Mouse (Mus musculus): ENCODE measurements at regions not wholly inside any gene's neighbourhood (a gene's known extent, or its start where the extent isn't known, plus 50 kb on each side); places are given as distances from the start of the nearest gene placed in this dataset.

DNA sequence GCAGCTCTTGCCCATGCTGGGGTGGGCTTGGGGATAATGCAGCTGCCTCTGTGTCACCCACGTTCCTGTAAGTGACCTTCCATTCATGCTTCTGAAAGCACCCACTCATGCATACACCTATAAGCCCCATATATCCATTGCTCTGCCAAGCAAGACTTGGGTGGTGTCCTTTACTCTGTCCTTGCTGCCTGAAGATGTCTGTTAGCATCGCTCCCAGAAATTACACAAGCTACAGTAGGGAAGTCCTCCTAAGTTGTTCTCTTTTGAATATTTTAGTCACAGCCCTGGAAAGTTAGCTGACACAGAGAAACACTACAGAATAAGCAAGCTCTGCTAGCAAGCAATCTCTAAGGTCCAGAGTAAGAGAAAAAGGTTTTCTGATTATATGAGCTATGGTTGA, 129.2 kb upstream of the Lgalsl start:
- H3K36me3 ChIP-seq, result no peaks in the 10 kb centered on the region
- no peak overlapping the region for H3K27ac ChIP-seq (replicated peaks)
- no peak overlapping the region for H3K9ac ChIP-seq
- H3K4me1 ChIP-seq, result peaks cover 6% of the 10 kb centered on the region; the same call in 1 of the 2 replicates
- 79% methylated on average over 2 of the region's 2 CpGs for WGBS
- H3K4me2 ChIP-seq (replicated peaks), result no peak overlapping the region
- no peak for ATAC-seq (ENCODE audit: insufficient number of reproducible peaks, low FRiP score, low TSS enrichment, low read depth)
- H3K4me3 ChIP-seq (replicated peaks), result no peak overlapping the region
- H3K27me3 ChIP-seq, result no peaks in the 10 kb centered on the region
- no peaks in the 10 kb centered on the region for H3K9me3 ChIP-seq (replicated peaks)

DNA sequence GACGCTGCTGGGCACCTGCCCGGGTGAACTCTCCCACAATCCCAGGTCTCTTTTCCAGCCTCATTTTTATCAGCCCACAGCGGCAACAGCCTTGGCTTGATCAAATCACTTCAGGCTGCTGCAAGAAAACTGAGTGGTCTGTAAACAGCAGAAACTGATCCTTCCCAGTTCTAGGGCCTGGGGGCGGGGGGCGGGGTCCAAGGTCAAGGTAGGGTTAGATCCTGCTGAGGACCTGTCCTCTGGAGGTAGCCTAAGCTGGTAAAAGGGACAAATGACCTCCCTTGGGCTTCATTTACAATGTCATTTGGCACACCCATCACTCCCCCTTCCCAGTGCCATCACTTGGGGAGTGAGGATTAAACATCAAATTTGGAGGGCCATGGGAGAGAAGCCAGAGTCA, 129.9 kb upstream of the Lgalsl start:
- H3K27ac ChIP-seq (replicated peaks), result no peak overlapping the region
- no peaks in the 10 kb centered on the region for H3K27me3 ChIP-seq
- H3K4me1 ChIP-seq, result peaks cover 6% of the 10 kb centered on the region; the same call in 1 of the 2 replicates
- no peak overlapping the region for H3K4me2 ChIP-seq (replicated peaks)
- H3K9me3 ChIP-seq (replicated peaks), result no peaks in the 10 kb centered on the region
- no peak overlapping the region for H3K4me3 ChIP-seq (replicated peaks)
- no peak for ATAC-seq (ENCODE audit: insufficient number of reproducible peaks, low FRiP score, low TSS enrichment, low read depth)
- no peaks in the 10 kb centered on the region for H3K36me3 ChIP-seq
- no peak overlapping the region for H3K9ac ChIP-seq
- 46% methylated on average over 5 of the region's 5 CpGs for WGBS

DNA sequence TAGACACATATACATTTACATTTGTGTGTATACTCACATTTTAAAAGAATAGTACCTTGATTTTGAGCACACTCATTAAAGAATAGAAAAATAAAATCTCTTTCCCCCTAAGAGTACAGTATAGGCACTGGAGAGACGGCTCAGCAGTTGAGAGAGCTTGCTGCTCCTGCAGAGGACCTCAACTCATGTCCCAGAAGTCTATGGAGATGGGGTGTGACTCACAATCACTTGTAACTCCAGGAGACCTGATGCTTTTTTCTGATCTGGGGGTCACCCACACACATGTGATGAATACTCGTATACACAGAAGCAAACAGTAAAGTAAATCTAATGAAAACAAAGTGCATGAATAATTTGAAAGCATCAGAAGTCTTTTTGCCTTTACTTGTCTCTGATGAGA, 129.5 kb upstream of the Peli1 start:
- peaks cover 6% of the 10 kb centered on the region for H3K4me1 ChIP-seq
- WGBS, result 85% methylated on average over 2 of the region's 2 CpGs
- no peak overlapping the region for H3K27ac ChIP-seq (replicated peaks)
- no peaks in the 10 kb centered on the region for H3K27me3 ChIP-seq
- H3K4me3 ChIP-seq (replicated peaks), result no peak overlapping the region
- ATAC-seq (ENCODE audit: insufficient number of reproducible peaks, low FRiP score, low TSS enrichment, low read depth), result no peak
- H3K4me2 ChIP-seq (replicated peaks), result no peak overlapping the region
- H3K36me3 ChIP-seq, result no peaks in the 10 kb centered on the region
- H3K9me3 ChIP-seq (replicated peaks), result no peaks in the 10 kb centered on the region
- no peak overlapping the region for H3K9ac ChIP-seq

DNA sequence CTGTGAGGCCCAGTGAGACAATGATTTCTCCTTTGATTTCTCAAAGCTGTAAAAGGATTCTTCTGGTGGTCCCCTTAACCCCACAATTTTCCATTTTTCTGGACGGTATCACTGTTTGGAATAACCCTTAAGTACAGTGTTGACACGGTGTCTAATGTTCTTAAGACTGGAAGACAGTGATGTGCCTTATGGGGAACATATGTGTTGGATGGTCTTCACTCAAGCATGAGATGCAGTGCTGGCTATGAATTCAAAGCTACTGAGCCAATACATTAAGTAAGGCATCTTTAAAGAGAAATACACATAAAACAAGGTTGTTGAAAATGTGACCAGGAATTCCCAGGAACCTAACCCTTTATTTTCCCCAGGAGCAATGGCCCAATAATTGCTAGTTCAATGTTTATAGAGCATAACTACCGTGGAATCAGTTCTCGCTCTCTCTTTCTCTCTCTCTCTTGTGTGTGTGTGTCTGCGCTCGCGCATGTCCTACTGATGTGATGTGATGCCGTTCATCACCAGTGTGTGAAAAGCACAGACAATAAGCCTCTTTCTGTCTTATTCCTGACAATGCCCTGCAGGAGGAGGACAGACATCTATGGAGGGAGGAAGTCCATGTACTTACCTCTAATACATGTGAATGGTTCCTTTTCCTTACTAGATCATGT, 125.4 kb upstream of the Peli1 start:
- Histone ChIP-seq H3K9me3 (replicated peaks) (no peaks in the 10 kb centered on the region), H3K27ac (replicated peaks) (no peak overlapping the region), H3K4me3 (replicated peaks) (no peak overlapping the region), H3K36me3 (no peaks in the 10 kb centered on the region), H3K4me1 (peaks cover 6% of the 10 kb centered on the region), H3K9ac (no peak overlapping the region), H3K4me2 (replicated peaks) (no peak overlapping the region), H3K27me3 (no peaks in the 10 kb centered on the region)
- no peak for ATAC-seq (ENCODE audit: insufficient number of reproducible peaks, low FRiP score, low TSS enrichment, low read depth)
- WGBS, result 56% methylated on average over 8 of the region's 8 CpGs

GRCm38 (mm10) chr11:20967321-20967984, 123.6 kb upstream of the Peli1 start:
- no peak overlapping the region for H3K27ac ChIP-seq (replicated peaks)
- no peak overlapping the region for H3K4me2 ChIP-seq (replicated peaks)
- H3K4me3 ChIP-seq (replicated peaks), result no peak overlapping the region
- no peaks in the 10 kb centered on the region for H3K9me3 ChIP-seq (replicated peaks)
- 49% methylated on average over 2 of the region's 3 CpGs for WGBS
- H3K9ac ChIP-seq, result no peak overlapping the region
- H3K27me3 ChIP-seq, result no peaks in the 10 kb centered on the region
- peaks cover 6% of the 10 kb centered on the region for H3K4me1 ChIP-seq
- ATAC-seq (ENCODE audit: insufficient number of reproducible peaks, low FRiP score, low TSS enrichment, low read depth), result no peak
- H3K36me3 ChIP-seq, result no peaks in the 10 kb centered on the region

DNA sequence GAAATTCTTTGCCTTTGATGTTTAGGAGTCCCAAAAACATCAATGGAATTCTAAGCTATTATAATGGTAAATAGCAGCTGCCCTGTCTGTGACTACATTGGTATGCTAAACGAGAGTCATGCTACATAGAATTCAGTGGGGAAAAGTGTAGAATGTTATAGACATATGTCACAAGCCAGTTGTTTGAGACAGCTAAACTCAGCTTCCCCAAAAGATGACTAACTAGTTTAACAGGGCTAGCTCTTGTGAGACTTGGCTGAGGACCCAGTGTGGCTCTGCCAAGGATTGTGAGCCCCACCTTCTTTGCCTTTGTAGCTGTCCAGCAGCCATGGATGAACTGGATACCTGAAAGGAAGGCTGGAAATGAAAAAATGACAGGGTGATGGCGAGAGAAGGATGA, 122.8 kb upstream of the Peli1 start:
- no peak for ATAC-seq (ENCODE audit: insufficient number of reproducible peaks, low FRiP score, low TSS enrichment, low read depth)
- no peaks in the 10 kb centered on the region for H3K36me3 ChIP-seq
- peaks cover 6% of the 10 kb centered on the region for H3K4me1 ChIP-seq
- 47% methylated on average over 2 of the region's 2 CpGs for WGBS
- H3K9ac ChIP-seq, result no peak overlapping the region
- H3K27ac ChIP-seq (replicated peaks), result no peak overlapping the region
- no peak overlapping the region for H3K4me3 ChIP-seq (replicated peaks)
- no peak overlapping the region for H3K4me2 ChIP-seq (replicated peaks)
- no peaks in the 10 kb centered on the region for H3K27me3 ChIP-seq
- no peaks in the 10 kb centered on the region for H3K9me3 ChIP-seq (replicated peaks)

GRCm38 (mm10) chr11:20973141-20973540, 118.0 kb upstream of the Peli1 start:
- H3K9me3 ChIP-seq (replicated peaks), result no peaks in the 10 kb centered on the region
- H3K9ac ChIP-seq, result no peak overlapping the region
- no peak overlapping the region for H3K4me2 ChIP-seq (replicated peaks)

DNA sequence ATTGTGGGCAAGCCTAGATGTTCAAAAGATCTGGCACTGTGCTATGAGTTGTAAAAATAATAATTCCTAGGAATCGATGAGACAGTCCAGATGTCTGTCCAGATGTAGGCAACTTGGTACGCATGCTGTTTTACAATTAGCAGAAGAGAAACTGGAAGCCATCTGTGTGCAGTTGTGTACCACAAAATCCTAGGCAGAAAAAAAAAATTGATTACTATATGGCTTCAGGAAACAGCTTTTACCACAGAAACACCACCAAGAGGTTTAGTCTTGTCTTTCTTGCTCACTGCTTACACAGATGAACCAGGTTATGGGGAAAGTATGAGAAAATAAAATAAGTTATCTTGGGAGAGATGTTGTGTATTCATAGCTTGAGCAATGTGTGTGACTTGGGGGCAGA, 109.5 kb upstream of the Peli1 start:
- H3K36me3 ChIP-seq, result no peaks in the 10 kb centered on the region
- no peak overlapping the region for H3K27ac ChIP-seq (replicated peaks)
- H3K27me3 ChIP-seq, result no peaks in the 10 kb centered on the region
- no peak overlapping the region for H3K4me3 ChIP-seq (replicated peaks)
- ATAC-seq (ENCODE audit: insufficient number of reproducible peaks, low FRiP score, low TSS enrichment, low read depth), result no peak
- H3K4me2 ChIP-seq (replicated peaks), result no peak overlapping the region
- H3K4me1 ChIP-seq, result no peaks in the 10 kb centered on the region
- no peak overlapping the region for H3K9ac ChIP-seq
- H3K9me3 ChIP-seq (replicated peaks), result no peaks in the 10 kb centered on the region
- WGBS, result 57% methylated on average over 2 of the region's 2 CpGs

More at GRCm38 (mm10) chr11:20973141-20973540, 118.0 kb upstream of the Peli1 start:
- no peak overlapping the region for H3K4me3 ChIP-seq (replicated peaks)
- H3K27ac ChIP-seq (replicated peaks), result no peak overlapping the region
- ATAC-seq (ENCODE audit: insufficient number of reproducible peaks, low FRiP score, low TSS enrichment, low read depth), result no peak
- 72% methylated on average over 3 of the region's 3 CpGs for WGBS
- no peaks in the 10 kb centered on the region for H3K27me3 ChIP-seq
- H3K4me1 ChIP-seq, result peaks cover 6% of the 10 kb centered on the region; the same call in 1 of the 2 replicates
- no peaks in the 10 kb centered on the region for H3K36me3 ChIP-seq

- no peak for ATAC-seq (ENCODE audit: insufficient number of reproducible peaks, low FRiP score, low TSS enrichment, low read depth)
- no peaks in the 10 kb centered on the region for H3K36me3 ChIP-seq
- H3K4me3 ChIP-seq (replicated peaks), result no peak overlapping the region
- no peak overlapping the region for H3K9ac ChIP-seq
- no peaks in the 10 kb centered on the region for H3K9me3 ChIP-seq (replicated peaks)
- H3K27ac ChIP-seq (replicated peaks), result no peak overlapping the region
- no peaks in the 10 kb centered on the region for H3K4me1 ChIP-seq
- no peaks in the 10 kb centered on the region for H3K27me3 ChIP-seq
- 76% methylated on average over 1 of the region's 1 CpGs for WGBS
- H3K4me2 ChIP-seq (replicated peaks), result no peak overlapping the region
Observed at GRCm38 (mm10) chr11:20982010-20982409, 109.1 kb upstream of the Peli1 start.

DNA sequence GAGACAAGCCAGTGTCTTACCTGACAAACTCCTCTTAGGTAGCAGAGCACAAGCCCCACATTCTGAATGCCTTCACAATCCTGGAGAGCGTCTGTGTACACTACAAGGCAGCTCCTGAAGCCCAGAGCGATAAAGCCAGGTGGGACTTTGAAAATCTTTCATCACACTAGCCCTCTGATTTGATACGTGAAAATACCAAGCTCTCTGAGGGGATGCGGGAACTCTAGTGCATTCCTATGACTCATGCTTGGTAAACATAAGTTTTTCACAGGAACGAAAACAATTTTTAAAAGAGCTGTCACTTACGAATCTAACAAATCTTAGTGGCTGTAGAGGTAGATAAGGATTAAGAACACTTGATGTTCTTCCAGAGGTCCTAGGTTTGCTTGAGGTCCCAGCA, 108.6 kb upstream of the Peli1 start:
- no peak overlapping the region for H3K9ac ChIP-seq
- H3K4me2 ChIP-seq (replicated peaks), result no peak overlapping the region
- no peak overlapping the region for H3K4me3 ChIP-seq (replicated peaks)
- H3K4me1 ChIP-seq, result no peaks in the 10 kb centered on the region
- H3K27ac ChIP-seq (replicated peaks), result no peak overlapping the region
- ATAC-seq (ENCODE audit: insufficient number of reproducible peaks, low FRiP score, low TSS enrichment, low read depth), result no peak
- no peaks in the 10 kb centered on the region for H3K27me3 ChIP-seq
- no peaks in the 10 kb centered on the region for H3K9me3 ChIP-seq (replicated peaks)
- 68% methylated on average over 6 of the region's 6 CpGs for WGBS
- no peaks in the 10 kb centered on the region for H3K36me3 ChIP-seq

GRCm38 (mm10) chr11:20985069-20985759, 105.9 kb upstream of the Peli1 start:
- Histone ChIP-seq H3K36me3 (no peaks in the 10 kb centered on the region), H3K4me2 (replicated peaks) (no peak overlapping the region), H3K27me3 (no peaks in the 10 kb centered on the region), H3K9ac (no peak overlapping the region), H3K4me3 (replicated peaks) (no peak overlapping the region), H3K4me1 (no peaks in the 10 kb centered on the region), H3K27ac (replicated peaks) (no peak overlapping the region), H3K9me3 (replicated peaks) (no peaks in the 10 kb centered on the region)
- 64% methylated on average over 6 of the region's 6 CpGs for WGBS
- ATAC-seq (ENCODE audit: insufficient number of reproducible peaks, low FRiP score, low TSS enrichment, low read depth), result no peak
